Mouse (Mus musculus): ENCODE data around the gene Slc40a1. TPM values are rescaled to one million over a fixed set of nuclear protein-coding genes. Genes with fewer than 3 reads are reported as not detected.

The Slc40a1 gene
- polyA plus RNA-seq, 1 experiment from 2014 or later: 19.2 TPM

DNA sequence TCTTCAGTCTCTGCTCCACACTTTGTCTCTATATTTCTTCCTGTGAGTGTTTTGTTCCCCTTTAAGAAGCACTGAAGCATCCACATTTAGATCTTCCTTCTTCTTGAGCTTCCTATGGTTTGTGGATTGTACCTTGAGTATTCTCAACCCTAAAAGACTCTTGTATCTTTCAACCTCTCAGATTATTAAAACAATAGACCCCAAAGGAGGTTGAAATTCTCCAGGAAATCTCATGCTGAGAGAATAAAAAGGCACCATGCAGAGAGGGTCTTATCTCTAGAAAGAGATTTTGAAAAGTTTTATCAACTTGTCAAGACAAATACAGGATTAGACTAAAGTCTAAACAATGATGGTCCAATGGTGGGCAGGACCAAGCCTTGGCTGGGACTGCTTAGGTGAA, 42.9 kb downstream of the Slc40a1 start:
- H3K27ac ChIP-seq (ENCODE audit: poor library complexity, severe bottlenecking): no peak overlapping the region
- H3K4me2 ChIP-seq: no peak overlapping the region
- no peak overlapping the region for H3K9ac ChIP-seq
- ATAC-seq (ENCODE audit: insufficient number of reproducible peaks, low FRiP score): no peak
- no peaks in the 10 kb centered on the region for H3K36me3 ChIP-seq
- no peaks in the 10 kb centered on the region for H3K27me3 ChIP-seq (replicated peaks)
- H3K9me3 ChIP-seq (replicated peaks): no peaks in the 10 kb centered on the region
- no peak overlapping the region for H3K4me3 ChIP-seq
- H3K4me1 ChIP-seq (replicated peaks): no peaks in the 10 kb centered on the region

DNA sequence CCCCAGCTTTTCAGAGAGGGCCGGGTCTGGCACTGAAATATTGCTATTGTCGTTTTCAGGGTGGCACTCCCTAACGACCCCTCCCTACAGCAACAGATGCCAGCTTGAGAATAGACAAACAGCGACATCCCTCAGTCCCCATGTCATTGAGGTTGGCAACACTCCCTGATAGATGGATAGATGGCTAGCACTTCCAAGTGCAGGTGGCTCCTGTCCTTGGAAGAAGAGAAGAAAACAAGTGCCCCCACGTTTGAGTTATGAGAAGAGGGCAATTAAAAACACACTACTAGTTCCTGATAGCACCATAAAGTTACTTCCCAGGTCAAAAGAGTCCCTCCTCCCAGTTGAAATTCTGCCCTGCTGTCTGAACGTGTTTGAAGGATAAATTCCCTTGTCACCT, 44.2 kb downstream of the Slc40a1 start:
- no peaks in the 10 kb centered on the region for H3K4me1 ChIP-seq (replicated peaks)
- no peak for ATAC-seq (ENCODE audit: insufficient number of reproducible peaks, low FRiP score)
- no peaks in the 10 kb centered on the region for H3K36me3 ChIP-seq
- 58% methylated on average over 6 of the region's 6 CpGs for WGBS
- H3K9ac ChIP-seq: no peak overlapping the region
- H3K4me3 ChIP-seq: no peak overlapping the region
- no peak overlapping the region for H3K4me2 ChIP-seq
- H3K27me3 ChIP-seq (replicated peaks): no peaks in the 10 kb centered on the region
- H3K9me3 ChIP-seq (replicated peaks): no peaks in the 10 kb centered on the region
- H3K27ac ChIP-seq (ENCODE audit: poor library complexity, severe bottlenecking): no peak overlapping the region

- no peaks in the 10 kb centered on the region for H3K27me3 ChIP-seq (replicated peaks)
- no peak for ATAC-seq (ENCODE audit: insufficient number of reproducible peaks, low FRiP score)
- no peak overlapping the region for H3K4me3 ChIP-seq
- no peak overlapping the region for H3K4me2 ChIP-seq
- no peaks in the 10 kb centered on the region for H3K36me3 ChIP-seq
- 70% methylated on average over 3 of the region's 3 CpGs for WGBS
- H3K4me1 ChIP-seq (replicated peaks): no peaks in the 10 kb centered on the region
- no peak overlapping the region for H3K27ac ChIP-seq (ENCODE audit: poor library complexity, severe bottlenecking)
- H3K9ac ChIP-seq: no peak overlapping the region
- no peaks in the 10 kb centered on the region for H3K9me3 ChIP-seq (replicated peaks)
These were observed 45.0 kb downstream of the Slc40a1 start for GRCm38 (mm10) chr1:45881228-45881832.

DNA sequence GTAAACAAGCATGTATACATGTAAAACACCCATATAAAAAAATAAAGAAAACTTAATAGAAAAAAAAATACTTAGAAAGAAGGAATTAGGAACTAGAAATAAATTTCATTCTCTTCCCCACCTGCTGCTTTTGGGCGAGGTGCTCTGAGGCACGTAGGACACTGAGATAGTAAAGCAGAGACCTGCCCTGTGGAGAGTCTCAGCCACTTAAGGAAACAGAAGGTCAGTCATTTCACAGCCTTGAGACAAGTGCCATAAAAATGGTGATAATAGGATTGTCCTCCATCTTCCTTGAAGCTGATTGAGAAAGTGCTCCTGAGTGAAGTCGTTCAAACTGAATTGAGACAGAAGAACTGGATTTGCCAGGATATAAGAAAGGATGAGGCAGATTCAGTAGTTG, 48.9 kb downstream of the Slc40a1 start:
- Histone ChIP-seq H3K9me3 (replicated peaks) (no peaks in the 10 kb centered on the region), H3K27me3 (replicated peaks) (no peaks in the 10 kb centered on the region), H3K27ac (ENCODE audit: poor library complexity, severe bottlenecking) (no peak overlapping the region), H3K9ac (no peak overlapping the region), H3K4me2 (no peak overlapping the region), H3K36me3 (no peaks in the 10 kb centered on the region), H3K4me1 (replicated peaks) (no peaks in the 10 kb centered on the region), H3K4me3 (no peak overlapping the region)
- no peak for ATAC-seq (ENCODE audit: insufficient number of reproducible peaks, low FRiP score)
- 73% methylated on average over 3 of the region's 3 CpGs for WGBS

DNA sequence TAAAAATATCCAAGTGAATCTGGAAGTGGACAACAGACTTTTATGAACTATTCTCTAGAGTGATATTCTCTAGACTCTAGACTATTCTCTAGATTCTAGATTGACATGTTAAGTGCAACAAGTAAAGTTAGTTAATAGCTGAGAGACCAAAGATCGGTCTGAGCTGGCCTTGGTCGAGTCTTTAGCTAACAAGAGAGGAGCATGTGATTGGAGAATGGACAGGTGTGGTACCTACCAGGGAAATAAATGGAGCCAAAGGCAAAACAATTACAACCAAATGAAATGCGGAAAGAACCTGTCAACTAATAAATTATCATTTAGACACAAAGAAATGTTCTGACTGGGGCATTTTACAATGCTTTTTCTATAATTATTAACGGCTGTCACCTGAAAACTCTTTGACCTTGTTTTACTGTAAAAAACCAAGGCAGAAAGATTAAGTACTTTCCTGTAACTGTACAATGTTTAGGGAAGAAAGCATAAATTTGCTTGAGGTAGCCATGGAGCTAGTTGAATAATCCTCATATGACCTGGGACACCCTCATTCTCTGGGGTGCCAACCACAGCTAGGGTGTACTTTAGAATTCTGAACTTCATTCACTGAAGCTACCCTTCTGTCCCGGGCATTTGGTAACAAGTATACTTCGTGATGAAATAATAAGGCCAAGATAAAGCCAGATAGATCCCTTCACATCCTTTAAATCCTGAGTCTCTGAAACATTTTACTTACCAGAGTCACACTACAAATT, 49.7 kb downstream of the Slc40a1 start:
- no peaks in the 10 kb centered on the region for H3K9me3 ChIP-seq (replicated peaks)
- no peak for ATAC-seq (ENCODE audit: insufficient number of reproducible peaks, low FRiP score)
- WGBS: 85% methylated on average over 6 of the region's 6 CpGs

GRCm38 (mm10) chr1:45875640-45876039, 50.7 kb downstream of the Slc40a1 start:
- Histone ChIP-seq H3K4me2 (no peak overlapping the region), H3K36me3 (no peaks in the 10 kb centered on the region), H3K4me1 (replicated peaks) (no peaks in the 10 kb centered on the region), H3K9ac (no peak overlapping the region), H3K27ac (ENCODE audit: poor library complexity, severe bottlenecking) (no peak overlapping the region), H3K9me3 (replicated peaks) (no peaks in the 10 kb centered on the region), H3K4me3 (no peak overlapping the region), H3K27me3 (replicated peaks) (no peaks in the 10 kb centered on the region)
- ATAC-seq (ENCODE audit: insufficient number of reproducible peaks, low FRiP score): no peak
- WGBS: 68% methylated on average over 2 of the region's 2 CpGs

More for the DNA sequence above, 49.7 kb downstream of the Slc40a1 start:
- no peak overlapping the region for H3K9ac ChIP-seq
- H3K27me3 ChIP-seq (replicated peaks): no peaks in the 10 kb centered on the region
- H3K4me1 ChIP-seq (replicated peaks): no peaks in the 10 kb centered on the region
- H3K36me3 ChIP-seq: no peaks in the 10 kb centered on the region
- H3K4me3 ChIP-seq: no peak overlapping the region
- no peak overlapping the region for H3K27ac ChIP-seq (ENCODE audit: poor library complexity, severe bottlenecking)
- no peak overlapping the region for H3K4me2 ChIP-seq

GRCm38 (mm10) chr1:45873250-45873649, 53.1 kb downstream of the Slc40a1 start:
- Histone ChIP-seq H3K9me3 (replicated peaks) (no peaks in the 10 kb centered on the region), H3K9ac (no peak overlapping the region), H3K27me3 (replicated peaks) (no peaks in the 10 kb centered on the region), H3K36me3 (no peaks in the 10 kb centered on the region), H3K27ac (ENCODE audit: poor library complexity, severe bottlenecking) (no peak overlapping the region), H3K4me2 (no peak overlapping the region), H3K4me3 (no peak overlapping the region), H3K4me1 (replicated peaks) (peaks cover 3% of the 10 kb centered on the region; the same call in 1 of the 2 replicates)
- peak; percentile 86 for ATAC-seq (ENCODE audit: insufficient number of reproducible peaks, low FRiP score)
- 73% methylated on average over 2 of the region's 2 CpGs for WGBS

GRCm38 (mm10) chr1:45868479-45869137, 57.7 kb downstream of the Slc40a1 start:
- no peak overlapping the region for H3K4me2 ChIP-seq
- H3K36me3 ChIP-seq: no peaks in the 10 kb centered on the region
- H3K4me3 ChIP-seq: no peak overlapping the region
- H3K27me3 ChIP-seq (replicated peaks): no peaks in the 10 kb centered on the region
- WGBS: 62% methylated on average over 3 of the region's 3 CpGs
- no peak overlapping the region for H3K9ac ChIP-seq
- no peaks in the 10 kb centered on the region for H3K9me3 ChIP-seq (replicated peaks)
- peaks cover 17% of the 10 kb centered on the region for H3K4me1 ChIP-seq (replicated peaks)
- H3K27ac ChIP-seq (ENCODE audit: poor library complexity, severe bottlenecking): no peak overlapping the region
- no peak for ATAC-seq (ENCODE audit: insufficient number of reproducible peaks, low FRiP score)

GRCm38 (mm10) chr1:45868050-45868449, 58.3 kb downstream of the Slc40a1 start:
- no peak for ATAC-seq (ENCODE audit: insufficient number of reproducible peaks, low FRiP score)
- Histone ChIP-seq H3K9ac (no peak overlapping the region), H3K9me3 (replicated peaks) (no peaks in the 10 kb centered on the region), H3K4me3 (no peak overlapping the region), H3K27ac (ENCODE audit: poor library complexity, severe bottlenecking) (no peak overlapping the region), H3K4me1 (replicated peaks) (peaks cover 17% of the 10 kb centered on the region), H3K4me2 (no peak overlapping the region), H3K36me3 (no peaks in the 10 kb centered on the region), H3K27me3 (replicated peaks) (no peaks in the 10 kb centered on the region)
- WGBS: 78% methylated on average over 1 of the region's 1 CpGs

DNA sequence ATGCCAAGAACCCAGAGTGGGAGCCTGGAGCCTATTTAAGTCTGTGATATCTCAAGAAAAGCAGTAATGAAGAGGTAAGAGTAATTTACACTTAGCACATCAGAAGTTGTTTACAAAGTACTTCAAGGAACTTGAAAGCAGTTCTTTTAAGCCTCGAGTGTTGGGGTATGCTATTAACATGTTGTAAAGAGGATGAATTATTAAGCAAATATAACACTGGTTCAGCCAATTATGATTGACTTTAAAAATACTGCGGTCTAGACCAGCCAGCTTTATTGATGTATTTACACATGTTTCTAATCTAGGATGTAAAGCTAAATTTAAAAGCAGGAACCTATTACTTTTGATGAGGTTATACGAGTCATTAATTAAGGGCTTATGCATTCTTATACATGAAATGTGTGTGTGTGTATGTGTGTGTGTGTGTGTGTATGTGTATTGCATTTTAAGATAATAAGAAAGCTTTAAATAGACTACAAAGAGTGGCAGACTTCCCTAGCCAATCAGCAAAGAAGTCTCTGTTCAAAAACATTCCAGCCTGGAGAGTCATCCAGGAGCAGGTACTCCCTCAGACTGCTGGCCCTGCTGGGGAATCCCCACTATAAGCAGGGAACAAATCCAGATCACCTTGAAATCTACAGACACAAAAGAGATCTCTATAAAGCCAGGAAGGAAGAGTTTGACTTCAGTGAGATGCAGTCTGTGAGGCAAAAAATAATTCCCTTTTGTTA, 59.9 kb downstream of the Slc40a1 start:
- no peak overlapping the region for H3K27ac ChIP-seq (ENCODE audit: poor library complexity, severe bottlenecking)
- no peaks in the 10 kb centered on the region for H3K36me3 ChIP-seq
- WGBS: 69% methylated on average over 3 of the region's 3 CpGs
- peaks cover 17% of the 10 kb centered on the region for H3K4me1 ChIP-seq (replicated peaks)
- H3K4me2 ChIP-seq: no peak overlapping the region
- no peak overlapping the region for H3K4me3 ChIP-seq
- peak; percentile 61; the same call in 1 of the 2 replicates for ATAC-seq (ENCODE audit: insufficient number of reproducible peaks, low FRiP score)
- H3K9ac ChIP-seq: no peak overlapping the region
- no peaks in the 10 kb centered on the region for H3K27me3 ChIP-seq (replicated peaks)
- no peaks in the 10 kb centered on the region for H3K9me3 ChIP-seq (replicated peaks)

GRCm38 (mm10) chr1:45865727-45866126, 60.6 kb downstream of the Slc40a1 start:
- Histone ChIP-seq H3K9me3 (replicated peaks) (no peaks in the 10 kb centered on the region), H3K9ac (no peak overlapping the region), H3K36me3 (no peaks in the 10 kb centered on the region), H3K4me1 (replicated peaks) (peaks cover 17% of the 10 kb centered on the region), H3K27ac (ENCODE audit: poor library complexity, severe bottlenecking) (no peak overlapping the region), H3K4me3 (no peak overlapping the region), H3K4me2 (no peak overlapping the region), H3K27me3 (replicated peaks) (no peaks in the 10 kb centered on the region)
- 60% methylated on average over 5 of the region's 5 CpGs for WGBS
- ATAC-seq (ENCODE audit: insufficient number of reproducible peaks, low FRiP score): no peak
